Mouse (Mus musculus): ENCODE measurements around the gene Rere.

Gene Rere

GRCm38 (mm10) chr4:150388518-150388917 lies 107.1 kb downstream of the Rere start:
- DNase-seq = no peak

- peak; percentile 62 for DNase-seq
These were observed 112.2 kb downstream of the Rere start for GRCm38 (mm10) chr4:150393607-150394006.

- DNase-seq = no peak
These were observed 112.6 kb downstream of the Rere start for GRCm38 (mm10) chr4:150394091-150394490.

GRCm38 (mm10) chr4:150396339-150396738 lies 114.9 kb downstream of the Rere start:
- DNase-seq = peak; percentile 78

- peak; percentile 85 for DNase-seq
These were observed 115.6 kb downstream of the Rere start for GRCm38 (mm10) chr4:150396826-150397620.

GRCm38 (mm10) chr4:150399032-150399431 lies 117.6 kb downstream of the Rere start:
- DNase-seq = peak; percentile 73

GRCm38 (mm10) chr4:150401830-150402607 lies 120.6 kb downstream of the Rere start:
- DNase-seq = peak; percentile 91

GRCm38 (mm10) chr4:150402608-150402985 lies 121.2 kb downstream of the Rere start:
- peak; percentile 64 for DNase-seq

GRCm38 (mm10) chr4:150403941-150404340 lies 122.5 kb downstream of the Rere start:
- DNase-seq = peak; percentile 94

GRCm38 (mm10) chr4:150404583-150404982 lies 123.1 kb downstream of the Rere start:
- peak; percentile 94 for DNase-seq

GRCm38 (mm10) chr4:150405786-150406185 lies 124.3 kb downstream of the Rere start:
- no peak for DNase-seq

- peak; percentile 86 for DNase-seq
These were observed 124.9 kb downstream of the Rere start for GRCm38 (mm10) chr4:150406320-150406719.

GRCm38 (mm10) chr4:150406821-150407220 lies 125.4 kb downstream of the Rere start:
- DNase-seq = peak; percentile 84

GRCm38 (mm10) chr4:150414296-150414695 lies 132.8 kb downstream of the Rere start:
- no peak for DNase-seq

GRCm38 (mm10) chr4:150414759-150415158 lies 133.3 kb downstream of the Rere start:
- no peak for DNase-seq

GRCm38 (mm10) chr4:150415227-150415969 lies 134.0 kb downstream of the Rere start:
- no peak for DNase-seq

GRCm38 (mm10) chr4:150420576-150421263 lies 139.3 kb downstream of the Rere start:
- DNase-seq = no peak

GRCm38 (mm10) chr4:150426098-150426879 lies 144.8 kb downstream of the Rere start:
- no peak for DNase-seq

GRCm38 (mm10) chr4:150426880-150427476 lies 145.5 kb downstream of the Rere start:
- DNase-seq = peak; percentile 70

- peak; percentile 48 for DNase-seq
These were observed 147.3 kb downstream of the Rere start for GRCm38 (mm10) chr4:150428762-150429161.

GRCm38 (mm10) chr4:150433827-150434574 lies 152.6 kb downstream of the Rere start:
- DNase-seq = peak; percentile 50
